Mouse (Mus musculus) forebrain, embryonic 11.5 days (tissue): ENCODE results near the gene Pnpla1. TPM values are rescaled to one million over a fixed set of nuclear protein-coding genes. Genes with fewer than 3 reads are reported as not detected.
A peak's percentile ranks its signal among the peaks of the same experiment; 100 is the strongest.

ENCODE experiments used
- ATAC-seq: fragments of 200-750 bp; cut with Nextera tagmentation; replicated peaks from 2 replicates; pipeline ENCODE4 v1.8.0; 2017; ENCODE audit warnings: moderate TSS enrichment; ENCODE audit not compliant: low FRiP score
- DNase-seq: peaks from one replicate; pipeline ENCODE4 v3.0.0-alpha.2; 2017; ENCODE audit warnings: low spot score
- H3K27ac ChIP-seq: fragments of 300-500 bp; sonication (generic); 2 replicates; pipeline ENCODE4 v1.5.1; 2014; ENCODE audit warnings: low read depth, low read length
- H3K27me3 ChIP-seq: fragments of 300-500 bp; sonication (generic); 2 replicates; pipeline ENCODE4 v1.6.1; 2014; ENCODE audit warnings: mild to moderate bottlenecking, low read length, mixed read lengths; ENCODE audit not compliant: control insufficient read depth, insufficient read depth
- H3K36me3 ChIP-seq: fragments of 300-500 bp; sonication (generic); 2 replicates; pipeline ENCODE4 v1.6.1; 2014; ENCODE audit warnings: mild to moderate bottlenecking, low read length, moderate library complexity, mixed read lengths; ENCODE audit not compliant: control insufficient read depth, insufficient read depth
- H3K4me1 ChIP-seq: fragments of 300-500 bp; sonication (generic); replicated peaks from 2 replicates; pipeline ENCODE4 v1.6.1; 2014; ENCODE audit warnings: low read length, mixed read lengths; ENCODE audit not compliant: control insufficient read depth, insufficient read depth
- H3K4me2 ChIP-seq: fragments of 300-500 bp; sonication (generic); 2 replicates; pipeline ENCODE4 v1.6.1; 2014; ENCODE audit warnings: low read depth, mild to moderate bottlenecking, low read length, moderate library complexity, mixed read lengths; ENCODE audit not compliant: severe bottlenecking
- H3K4me3 ChIP-seq: fragments of 300-500 bp; sonication (generic); 2 replicates; pipeline ENCODE4 v1.5.1; 2014; ENCODE audit warnings: low read depth, low read length
- H3K9ac ChIP-seq: fragments of 300-500 bp; sonication (generic); 2 replicates; pipeline ENCODE4 v1.6.1; 2014; ENCODE audit warnings: low read length
- H3K9me3 ChIP-seq: fragments of 300-500 bp; sonication (generic); 2 replicates; pipeline ENCODE4 v1.6.1; 2016; ENCODE audit warnings: low read length, mixed read lengths; ENCODE audit not compliant: control insufficient read depth
- WGBS: fragments of 180-500 bp; shearing (Covaris S2); extraction: QIAGEN DNeasy Blood & Tissue Kit; methylation state at CpG from one replicate; pipeline ENCODE4 v1.1.7; 2014; 5-methylcytosine and 5-hydroxymethylcytosine counted together
- polyA plus RNA-seq: library from polyadenylated mRNA; unstranded; fragments of >200 nt; fragmentation: Nextera tagmentation; extraction: Ambion mirVana; gene quantifications from 2 replicates; pipeline ENCODE4 v1.2.1, GENCODE M21; 2014

The Pnpla1 gene
- polyA plus RNA-seq, 1 experiment from 2014 or later = not detected

DNA sequence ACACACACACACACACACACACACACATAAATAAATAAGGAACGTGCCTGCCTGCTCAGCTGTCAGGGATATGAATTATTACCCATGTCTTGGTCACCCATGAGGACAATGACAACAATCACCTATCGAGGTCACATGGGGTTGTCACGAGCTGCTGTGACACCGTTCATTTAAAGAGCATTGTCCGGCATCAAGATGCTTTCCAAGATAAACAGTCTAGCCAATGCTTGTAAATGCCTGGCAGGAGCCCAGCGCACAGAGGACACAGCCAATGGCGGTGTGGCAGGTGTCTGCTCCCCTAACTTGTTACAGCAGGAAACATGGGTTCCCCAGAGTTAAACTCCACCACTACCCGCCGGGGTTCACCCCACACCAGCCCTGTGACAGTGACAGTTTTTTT lies 69.8 kb downstream of the Pnpla1 start:
- H3K9ac ChIP-seq = no peak overlapping the region
- no peaks in the 10 kb centered on the region for H3K36me3 ChIP-seq
- ATAC-seq (no peak), DNase-seq (no peak)
- H3K4me3 ChIP-seq = no peak overlapping the region
- 95% methylated on average over 9 of the region's 9 CpGs for WGBS
- no peaks in the 10 kb centered on the region for H3K27me3 ChIP-seq
- H3K4me2 ChIP-seq = no peak overlapping the region
- no peak overlapping the region for H3K27ac ChIP-seq
- no peaks in the 10 kb centered on the region for H3K9me3 ChIP-seq
- H3K4me1 ChIP-seq = 0 out of 2 replicates have a peak, but pooled peaks cover 5% of the 10 kb centered on the region

DNA sequence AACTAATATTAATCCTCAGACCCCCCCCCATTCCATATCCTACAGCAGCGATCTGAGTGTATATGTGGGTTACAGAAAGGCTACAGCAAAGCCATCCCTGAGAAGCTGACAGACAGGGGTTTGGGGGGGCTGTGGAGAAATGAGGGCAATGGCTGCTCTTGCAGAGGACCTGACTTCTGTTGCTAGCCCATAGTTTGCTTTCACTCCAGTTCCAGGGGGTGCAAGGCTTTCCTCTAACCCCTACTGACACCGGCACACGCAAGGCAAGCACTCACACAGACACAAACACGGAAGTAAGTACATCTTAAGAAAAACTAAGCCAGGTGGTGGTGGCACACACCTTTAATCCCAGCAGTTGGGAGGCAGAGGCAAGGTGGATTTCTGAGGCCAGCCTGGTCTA lies 71.2 kb downstream of the Pnpla1 start:
- H3K4me2 ChIP-seq = no peak overlapping the region
- H3K36me3 ChIP-seq = no peaks in the 10 kb centered on the region
- no peak overlapping the region for H3K4me3 ChIP-seq
- no peak overlapping the region for H3K27ac ChIP-seq
- 0 out of 2 replicates have a peak, but pooled peaks cover 5% of the 10 kb centered on the region for H3K4me1 ChIP-seq
- ATAC-seq (no peak), DNase-seq (no peak)
- WGBS = 95% methylated on average over 4 of the region's 4 CpGs
- H3K27me3 ChIP-seq = no peaks in the 10 kb centered on the region
- H3K9ac ChIP-seq = no peak overlapping the region
- no peaks in the 10 kb centered on the region for H3K9me3 ChIP-seq

- no peak for ATAC-seq
- peak overlapping the region; percentile 29 for H3K9ac ChIP-seq
- no peak overlapping the region for H3K4me3 ChIP-seq
- peak; percentile 69 for DNase-seq
- H3K36me3 ChIP-seq = no peaks in the 10 kb centered on the region
- peak overlapping the region; percentile 63; the same call in 1 of the 2 replicates for H3K27ac ChIP-seq
- no peak overlapping the region for H3K4me2 ChIP-seq
- 39% methylated on average over 14 of the region's 14 CpGs for WGBS
- H3K27me3 ChIP-seq = no peaks in the 10 kb centered on the region
- H3K9me3 ChIP-seq = no peaks in the 10 kb centered on the region
- 0 out of 2 replicates have a peak, but pooled peaks cover 5% of the 10 kb centered on the region for H3K4me1 ChIP-seq
These were observed 72.3 kb downstream of the Pnpla1 start for GRCm38 (mm10) chr17:28930392-28931074.

- Histone ChIP-seq H3K9me3 (no peaks in the 10 kb centered on the region), H3K27me3 (no peaks in the 10 kb centered on the region), H3K4me2 (no peak overlapping the region), H3K27ac (no peak overlapping the region), H3K4me3 (no peak overlapping the region), H3K9ac (no peak overlapping the region), H3K4me1 (0 out of 2 replicates have a peak, but pooled peaks cover 5% of the 10 kb centered on the region), H3K36me3 (no peaks in the 10 kb centered on the region)
- no peak for ATAC-seq
- no peak for DNase-seq
- 89% methylated on average over 18 of the region's 18 CpGs for WGBS
These were observed 73.4 kb downstream of the Pnpla1 start for GRCm38 (mm10) chr17:28931436-28932211.

DNA sequence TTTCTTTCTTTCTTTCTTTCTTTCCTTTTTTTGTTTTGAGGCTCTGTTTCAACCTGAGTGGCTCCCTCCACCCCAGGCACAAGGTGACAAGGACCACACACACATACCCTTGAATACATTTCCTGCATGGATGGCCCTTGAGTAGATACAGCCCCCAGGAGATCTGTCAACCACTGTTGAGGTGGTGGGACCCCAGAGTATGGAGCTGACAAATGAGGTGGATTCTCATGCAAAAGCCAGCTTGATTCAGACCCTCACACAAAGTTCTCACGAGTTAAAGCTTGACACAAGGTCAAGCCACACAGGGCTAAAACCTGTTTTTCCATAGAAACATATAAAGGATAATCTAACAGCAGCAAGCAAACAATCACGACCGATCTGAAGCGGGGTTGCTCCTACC lies 74.1 kb downstream of the Pnpla1 start:
- H3K9me3 ChIP-seq = no peaks in the 10 kb centered on the region
- ATAC-seq (no peak), DNase-seq (no peak)
- WGBS = 82% methylated on average over 4 of the region's 4 CpGs
- H3K36me3 ChIP-seq = no peaks in the 10 kb centered on the region
- H3K9ac ChIP-seq = no peak overlapping the region
- H3K4me2 ChIP-seq = no peak overlapping the region
- H3K4me1 ChIP-seq = 0 out of 2 replicates have a peak, but pooled peaks cover 5% of the 10 kb centered on the region
- H3K27me3 ChIP-seq = no peaks in the 10 kb centered on the region
- no peak overlapping the region for H3K4me3 ChIP-seq
- no peak overlapping the region for H3K27ac ChIP-seq

DNA sequence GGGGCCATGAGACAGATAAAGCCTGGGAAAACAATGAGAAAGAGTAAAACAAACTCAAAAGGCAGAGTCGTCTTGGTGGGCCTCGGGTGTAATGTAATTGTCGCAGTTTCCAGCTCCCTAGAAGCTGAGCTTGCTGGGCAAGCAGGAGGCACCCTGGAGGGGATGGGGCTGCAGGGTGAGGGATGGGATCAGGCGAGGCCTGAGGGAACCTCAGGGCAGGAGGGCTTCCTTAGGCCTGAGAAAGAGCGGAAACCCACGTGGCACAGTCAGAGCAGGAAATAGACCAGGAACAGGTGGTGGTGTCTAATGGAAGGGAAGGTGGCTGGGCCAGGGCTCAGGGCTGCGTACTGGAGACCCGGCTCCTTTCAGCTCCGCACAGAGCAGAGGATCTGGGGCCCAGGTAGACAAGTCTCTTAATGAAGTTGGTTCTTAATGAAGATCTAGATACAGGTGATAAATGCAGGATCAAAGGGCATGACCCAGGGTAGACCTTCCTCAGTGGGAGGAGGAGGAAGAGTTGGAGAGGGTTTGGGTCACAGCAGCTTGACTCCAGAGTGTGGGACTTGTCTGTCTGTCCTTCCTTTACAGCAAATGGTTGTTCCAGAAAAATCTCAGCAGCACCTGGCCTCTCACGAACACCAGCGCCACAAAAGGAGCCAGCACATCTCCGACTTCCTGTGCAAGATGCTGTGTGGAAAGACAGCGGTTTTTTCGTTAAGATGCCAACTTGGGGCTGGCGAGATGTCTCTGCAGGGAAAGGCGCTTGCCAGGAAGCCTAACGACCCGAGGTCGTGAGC lies 76.1 kb downstream of the Pnpla1 start:
- Histone ChIP-seq H3K4me3 (no peak overlapping the region), H3K4me2 (no peak overlapping the region), H3K27ac (no peak overlapping the region), H3K4me1 (0 out of 2 replicates have a peak, but pooled peaks cover 5% of the 10 kb centered on the region), H3K9me3 (no peaks in the 10 kb centered on the region), H3K9ac (no peak overlapping the region), H3K36me3 (no peaks in the 10 kb centered on the region), H3K27me3 (no peaks in the 10 kb centered on the region)
- no peak for ATAC-seq
- 78% methylated on average over 19 of the region's 19 CpGs for WGBS
- no peak for DNase-seq

DNA sequence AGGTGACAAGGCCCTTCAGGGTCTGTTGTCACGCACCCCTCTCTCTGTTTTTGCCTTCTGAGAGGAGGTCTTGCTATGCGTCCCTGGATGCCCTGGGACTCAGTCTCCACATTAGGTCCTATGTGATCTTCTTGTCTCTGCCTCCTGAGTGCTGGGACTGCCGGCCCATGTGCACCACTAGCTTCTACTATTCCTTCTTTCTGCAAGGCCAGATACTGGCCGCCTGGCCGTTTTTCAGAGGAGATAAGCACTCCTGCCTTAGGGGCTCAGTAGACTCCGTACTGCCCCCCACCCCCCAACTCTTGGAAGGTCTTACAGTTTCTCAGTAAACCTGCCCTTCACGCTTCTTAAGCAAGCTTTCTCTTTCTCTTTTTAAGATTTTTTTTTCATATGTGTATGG lies 77.9 kb downstream of the Pnpla1 start:
- no peak for ATAC-seq
- no peak overlapping the region for H3K4me2 ChIP-seq
- DNase-seq = no peak
- no peaks in the 10 kb centered on the region for H3K4me1 ChIP-seq
- 87% methylated on average over 7 of the region's 7 CpGs for WGBS
- no peaks in the 10 kb centered on the region for H3K36me3 ChIP-seq
- H3K9me3 ChIP-seq = no peaks in the 10 kb centered on the region
- H3K27ac ChIP-seq = no peak overlapping the region
- H3K4me3 ChIP-seq = no peak overlapping the region
- H3K27me3 ChIP-seq = no peaks in the 10 kb centered on the region
- no peak overlapping the region for H3K9ac ChIP-seq

DNA sequence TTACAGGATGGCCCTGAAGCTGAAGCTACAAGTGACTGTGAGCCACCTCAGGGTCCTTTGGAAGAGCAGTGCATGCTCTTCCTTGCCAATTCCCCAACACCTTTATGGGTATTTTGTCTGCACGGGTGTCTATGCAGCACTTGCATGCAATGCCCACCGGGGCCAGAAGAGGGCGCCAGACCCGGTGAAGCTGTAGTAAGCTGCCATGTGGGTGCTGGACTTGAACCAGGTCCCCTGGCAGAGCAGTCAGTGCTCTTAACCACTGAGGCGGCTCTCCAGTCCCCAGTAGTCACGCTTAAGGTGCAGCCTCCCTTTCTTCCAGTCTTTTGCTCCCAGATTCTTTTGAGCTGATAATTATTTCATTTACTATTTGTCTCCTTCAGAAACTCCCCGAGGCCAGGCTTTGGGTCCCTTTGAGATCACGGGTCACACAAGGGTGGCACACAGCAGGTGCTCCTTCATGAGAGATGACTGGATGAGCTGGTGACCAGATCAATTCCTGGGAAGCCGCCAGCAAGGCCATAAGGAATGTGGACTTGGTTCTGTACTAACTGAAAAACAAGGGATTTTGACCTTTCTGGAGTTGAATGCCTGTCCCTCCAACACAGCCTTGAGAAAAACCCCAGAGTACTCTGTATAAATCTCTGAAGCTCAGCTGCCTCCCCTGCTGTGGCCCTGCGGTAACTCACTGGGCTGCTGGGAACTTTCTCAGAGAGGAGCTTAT lies 78.6 kb downstream of the Pnpla1 start:
- Histone ChIP-seq H3K9me3 (no peaks in the 10 kb centered on the region), H3K36me3 (no peaks in the 10 kb centered on the region), H3K4me2 (no peak overlapping the region), H3K27ac (no peak overlapping the region), H3K4me3 (no peak overlapping the region), H3K9ac (no peak overlapping the region), H3K27me3 (no peaks in the 10 kb centered on the region), H3K4me1 (no peaks in the 10 kb centered on the region)
- 77% methylated on average over 10 of the region's 10 CpGs for WGBS
- DNase-seq = peak; percentile 69
- no peak for ATAC-seq
